Mouse (Mus musculus): ENCODE data around the gene Caap1. TPM values are rescaled to one million over a fixed set of nuclear protein-coding genes. Genes with fewer than 3 reads are reported as not detected.

The Caap1 gene
- polyA plus RNA-seq, 1 experiment from 2014 or later = 19.6 TPM

GRCm38 (mm10) chr4:94543041-94543440, 13.6 kb downstream of the Caap1 start:
- H3K27ac ChIP-seq (ENCODE audit: low read length) = no peak overlapping the region
- H3K9ac ChIP-seq (replicated peaks; ENCODE audit: low read depth, low read length) = no peak overlapping the region
- H3K9me3 ChIP-seq (ENCODE audit: control insufficient read depth, low read depth, low read length) = no peaks in the 10 kb centered on the region
- 87% methylated on average over 4 of the region's 4 CpGs for WGBS
- H3K4me3 ChIP-seq (ENCODE audit: low read depth, low read length) = no peak overlapping the region
- peaks cover 8% of the 10 kb centered on the region; the same call in 1 of the 2 replicates for H3K36me3 ChIP-seq (ENCODE audit: control insufficient read depth, insufficient read depth, low read length)
- H3K4me1 ChIP-seq (ENCODE audit: control insufficient read depth, insufficient read depth, low read length) = no peaks in the 10 kb centered on the region
- no peak overlapping the region for H3K4me2 ChIP-seq (replicated peaks; ENCODE audit: low read depth, low read length)
- no peaks in the 10 kb centered on the region for H3K27me3 ChIP-seq (ENCODE audit: control insufficient read depth, insufficient read depth, low read length)
- ATAC-seq (ENCODE audit: insufficient number of reproducible peaks, insufficient read depth, low FRiP score, low read depth) = no peak

GRCm38 (mm10) chr4:94533205-94533604, 23.4 kb downstream of the Caap1 start:
- Histone ChIP-seq H3K9ac (replicated peaks; ENCODE audit: low read depth, low read length) (no peak overlapping the region), H3K4me1 (ENCODE audit: control insufficient read depth, insufficient read depth, low read length) (no peaks in the 10 kb centered on the region), H3K27me3 (ENCODE audit: control insufficient read depth, insufficient read depth, low read length) (no peaks in the 10 kb centered on the region), H3K9me3 (ENCODE audit: control insufficient read depth, low read depth, low read length) (no peaks in the 10 kb centered on the region), H3K27ac (ENCODE audit: low read length) (no peak overlapping the region), H3K36me3 (ENCODE audit: control insufficient read depth, insufficient read depth, low read length) (no peaks in the 10 kb centered on the region; the same call in 1 of the 2 replicates), H3K4me2 (replicated peaks; ENCODE audit: low read depth, low read length) (no peak overlapping the region), H3K4me3 (ENCODE audit: low read depth, low read length) (no peak overlapping the region)
- no peak for ATAC-seq (ENCODE audit: insufficient number of reproducible peaks, insufficient read depth, low FRiP score, low read depth)

- Histone ChIP-seq H3K36me3 (ENCODE audit: control insufficient read depth, insufficient read depth, low read length) (no peaks in the 10 kb centered on the region; the same call in 1 of the 2 replicates), H3K27ac (ENCODE audit: low read length) (no peak overlapping the region), H3K27me3 (ENCODE audit: control insufficient read depth, insufficient read depth, low read length) (no peaks in the 10 kb centered on the region), H3K4me3 (ENCODE audit: low read depth, low read length) (no peak overlapping the region), H3K4me2 (replicated peaks; ENCODE audit: low read depth, low read length) (no peak overlapping the region), H3K4me1 (ENCODE audit: control insufficient read depth, insufficient read depth, low read length) (no peaks in the 10 kb centered on the region), H3K9me3 (ENCODE audit: control insufficient read depth, low read depth, low read length) (no peaks in the 10 kb centered on the region), H3K9ac (replicated peaks; ENCODE audit: low read depth, low read length) (no peak overlapping the region)
- no peak for ATAC-seq (ENCODE audit: insufficient number of reproducible peaks, insufficient read depth, low FRiP score, low read depth)
- 90% methylated on average over 1 of the region's 1 CpGs for WGBS
Observed at GRCm38 (mm10) chr4:94529448-94529847, 27.1 kb downstream of the Caap1 start.

DNA sequence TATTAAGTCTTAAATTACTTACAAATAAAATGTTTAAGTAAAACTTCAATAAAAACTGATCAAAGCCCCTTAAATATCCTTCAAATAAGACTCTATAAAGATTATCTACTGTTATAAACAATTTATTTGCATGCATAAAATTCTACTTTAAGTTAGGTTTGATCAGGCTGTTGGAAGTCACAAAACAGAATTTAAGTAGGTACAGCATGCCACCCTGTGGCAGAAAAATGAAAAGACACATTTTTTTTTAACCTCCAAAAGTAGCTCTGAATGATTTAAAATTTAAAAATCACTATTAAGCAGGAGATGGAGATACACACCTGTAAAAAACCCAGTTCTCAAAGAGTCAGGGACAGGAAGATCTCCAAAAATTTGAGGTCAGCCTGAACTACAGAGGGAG, 33.3 kb downstream of the Caap1 start:
- no peak overlapping the region for H3K4me2 ChIP-seq (replicated peaks; ENCODE audit: low read depth, low read length)
- no peaks in the 10 kb centered on the region for H3K4me1 ChIP-seq (ENCODE audit: control insufficient read depth, insufficient read depth, low read length)
- H3K9me3 ChIP-seq (ENCODE audit: control insufficient read depth, low read depth, low read length) = no peaks in the 10 kb centered on the region
- H3K27me3 ChIP-seq (ENCODE audit: control insufficient read depth, insufficient read depth, low read length) = no peaks in the 10 kb centered on the region
- H3K27ac ChIP-seq (ENCODE audit: low read length) = no peak overlapping the region
- no peaks in the 10 kb centered on the region for H3K36me3 ChIP-seq (ENCODE audit: control insufficient read depth, insufficient read depth, low read length)
- no peak overlapping the region for H3K9ac ChIP-seq (replicated peaks; ENCODE audit: low read depth, low read length)
- no peak overlapping the region for H3K4me3 ChIP-seq (ENCODE audit: low read depth, low read length)
- no peak for ATAC-seq (ENCODE audit: insufficient number of reproducible peaks, insufficient read depth, low FRiP score, low read depth)

DNA sequence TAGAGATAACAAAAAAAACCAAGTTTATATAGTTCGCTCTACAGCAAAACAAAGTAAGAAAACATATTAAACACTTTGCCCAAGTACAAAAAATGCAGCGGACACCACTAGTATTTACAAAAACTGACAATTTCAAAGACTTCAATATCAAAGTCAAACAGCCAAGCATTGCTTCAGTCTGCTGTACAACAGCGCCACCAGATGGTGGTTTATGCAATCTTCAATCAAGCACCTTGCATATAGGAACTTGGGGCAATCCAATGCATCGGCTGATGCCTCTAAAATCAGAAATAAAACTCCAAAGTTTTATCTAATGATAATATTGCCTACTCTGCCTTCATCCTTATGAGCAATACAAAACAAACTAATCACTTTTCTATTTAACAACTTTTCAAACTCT, 39.0 kb downstream of the Caap1 start:
- no peak overlapping the region for H3K4me3 ChIP-seq (ENCODE audit: low read depth, low read length)
- 61% methylated on average over 4 of the region's 4 CpGs for WGBS
- H3K9me3 ChIP-seq (ENCODE audit: control insufficient read depth, low read depth, low read length) = no peaks in the 10 kb centered on the region
- H3K36me3 ChIP-seq (ENCODE audit: control insufficient read depth, insufficient read depth, low read length) = no peaks in the 10 kb centered on the region
- H3K27ac ChIP-seq (ENCODE audit: low read length) = no peak overlapping the region
- H3K4me1 ChIP-seq (ENCODE audit: control insufficient read depth, insufficient read depth, low read length) = no peaks in the 10 kb centered on the region
- no peak overlapping the region for H3K9ac ChIP-seq (replicated peaks; ENCODE audit: low read depth, low read length)
- no peak for ATAC-seq (ENCODE audit: insufficient number of reproducible peaks, insufficient read depth, low FRiP score, low read depth)
- no peak overlapping the region for H3K4me2 ChIP-seq (replicated peaks; ENCODE audit: low read depth, low read length)
- no peaks in the 10 kb centered on the region for H3K27me3 ChIP-seq (ENCODE audit: control insufficient read depth, insufficient read depth, low read length)

DNA sequence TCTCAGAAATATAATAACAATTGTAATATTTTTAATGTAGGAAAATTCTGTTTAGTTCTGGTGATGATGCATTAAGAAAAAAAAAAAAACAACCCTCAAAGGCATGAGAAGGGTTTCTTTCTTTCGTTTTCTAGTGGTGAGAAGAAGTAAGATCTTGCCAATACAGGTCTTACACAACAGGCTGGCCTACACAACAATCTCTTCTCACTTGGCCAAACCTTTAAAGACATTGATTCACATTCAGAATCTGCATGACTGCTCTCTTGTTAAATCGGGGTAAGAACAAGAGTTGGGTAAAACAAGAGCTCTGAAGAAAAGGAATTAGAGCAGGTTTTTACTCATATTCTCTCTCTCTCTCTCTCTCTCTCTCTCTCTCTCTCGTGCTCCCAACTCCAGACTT, 41.2 kb downstream of the Caap1 start:
- no peak for ATAC-seq (ENCODE audit: insufficient number of reproducible peaks, insufficient read depth, low FRiP score, low read depth)
- H3K4me2 ChIP-seq (replicated peaks; ENCODE audit: low read depth, low read length) = no peak overlapping the region
- no peaks in the 10 kb centered on the region for H3K27me3 ChIP-seq (ENCODE audit: control insufficient read depth, insufficient read depth, low read length)
- WGBS = 84% methylated on average over 3 of the region's 3 CpGs
- H3K9ac ChIP-seq (replicated peaks; ENCODE audit: low read depth, low read length) = no peak overlapping the region
- H3K4me1 ChIP-seq (ENCODE audit: control insufficient read depth, insufficient read depth, low read length) = no peaks in the 10 kb centered on the region
- H3K9me3 ChIP-seq (ENCODE audit: control insufficient read depth, low read depth, low read length) = no peaks in the 10 kb centered on the region
- no peaks in the 10 kb centered on the region for H3K36me3 ChIP-seq (ENCODE audit: control insufficient read depth, insufficient read depth, low read length)
- no peak overlapping the region for H3K4me3 ChIP-seq (ENCODE audit: low read depth, low read length)
- no peak overlapping the region for H3K27ac ChIP-seq (ENCODE audit: low read length)

GRCm38 (mm10) chr4:94476749-94477399, 79.7 kb downstream of the Caap1 start:
- Histone ChIP-seq H3K4me3 (ENCODE audit: low read depth, low read length) (no peak overlapping the region), H3K27me3 (ENCODE audit: control insufficient read depth, insufficient read depth, low read length) (no peaks in the 10 kb centered on the region), H3K36me3 (ENCODE audit: control insufficient read depth, insufficient read depth, low read length) (no peaks in the 10 kb centered on the region), H3K4me1 (ENCODE audit: control insufficient read depth, insufficient read depth, low read length) (no peaks in the 10 kb centered on the region), H3K9me3 (ENCODE audit: control insufficient read depth, low read depth, low read length) (no peaks in the 10 kb centered on the region), H3K4me2 (replicated peaks; ENCODE audit: low read depth, low read length) (no peak overlapping the region), H3K27ac (ENCODE audit: low read length) (no peak overlapping the region), H3K9ac (replicated peaks; ENCODE audit: low read depth, low read length) (no peak overlapping the region)
- WGBS = 79% methylated on average over 18 of the region's 18 CpGs
- no peak for ATAC-seq (ENCODE audit: insufficient number of reproducible peaks, insufficient read depth, low FRiP score, low read depth)

GRCm38 (mm10) chr4:94473286-94473685, 83.3 kb downstream of the Caap1 start:
- Histone ChIP-seq H3K27ac (ENCODE audit: low read length) (no peak overlapping the region), H3K4me3 (ENCODE audit: low read depth, low read length) (no peak overlapping the region), H3K27me3 (ENCODE audit: control insufficient read depth, insufficient read depth, low read length) (no peaks in the 10 kb centered on the region), H3K9ac (replicated peaks; ENCODE audit: low read depth, low read length) (no peak overlapping the region), H3K4me2 (replicated peaks; ENCODE audit: low read depth, low read length) (no peak overlapping the region), H3K4me1 (ENCODE audit: control insufficient read depth, insufficient read depth, low read length) (no peaks in the 10 kb centered on the region), H3K36me3 (ENCODE audit: control insufficient read depth, insufficient read depth, low read length) (no peaks in the 10 kb centered on the region), H3K9me3 (ENCODE audit: control insufficient read depth, low read depth, low read length) (no peaks in the 10 kb centered on the region)
- 98% methylated on average over 1 of the region's 1 CpGs for WGBS
- ATAC-seq (ENCODE audit: insufficient number of reproducible peaks, insufficient read depth, low FRiP score, low read depth) = no peak

- H3K9me3 ChIP-seq (ENCODE audit: control insufficient read depth, low read depth, low read length) = no peaks in the 10 kb centered on the region
- no peaks in the 10 kb centered on the region for H3K27me3 ChIP-seq (ENCODE audit: control insufficient read depth, insufficient read depth, low read length)
- H3K36me3 ChIP-seq (ENCODE audit: control insufficient read depth, insufficient read depth, low read length) = no peaks in the 10 kb centered on the region; the same call in 1 of the 2 replicates
- ATAC-seq (ENCODE audit: insufficient number of reproducible peaks, insufficient read depth, low FRiP score, low read depth) = no peak
- H3K4me3 ChIP-seq (ENCODE audit: low read depth, low read length) = no peak overlapping the region
- WGBS = 84% methylated on average over 2 of the region's 2 CpGs
- H3K4me1 ChIP-seq (ENCODE audit: control insufficient read depth, insufficient read depth, low read length) = no peaks in the 10 kb centered on the region
- no peak overlapping the region for H3K9ac ChIP-seq (replicated peaks; ENCODE audit: low read depth, low read length)
- H3K4me2 ChIP-seq (replicated peaks; ENCODE audit: low read depth, low read length) = no peak overlapping the region
- no peak overlapping the region for H3K27ac ChIP-seq (ENCODE audit: low read length)
Observed at GRCm38 (mm10) chr4:94459424-94459823, 97.2 kb downstream of the Caap1 start.
